Comparison of ENCODE assay signal across 8 mouse cellular contexts in the genomic region with DNA sequence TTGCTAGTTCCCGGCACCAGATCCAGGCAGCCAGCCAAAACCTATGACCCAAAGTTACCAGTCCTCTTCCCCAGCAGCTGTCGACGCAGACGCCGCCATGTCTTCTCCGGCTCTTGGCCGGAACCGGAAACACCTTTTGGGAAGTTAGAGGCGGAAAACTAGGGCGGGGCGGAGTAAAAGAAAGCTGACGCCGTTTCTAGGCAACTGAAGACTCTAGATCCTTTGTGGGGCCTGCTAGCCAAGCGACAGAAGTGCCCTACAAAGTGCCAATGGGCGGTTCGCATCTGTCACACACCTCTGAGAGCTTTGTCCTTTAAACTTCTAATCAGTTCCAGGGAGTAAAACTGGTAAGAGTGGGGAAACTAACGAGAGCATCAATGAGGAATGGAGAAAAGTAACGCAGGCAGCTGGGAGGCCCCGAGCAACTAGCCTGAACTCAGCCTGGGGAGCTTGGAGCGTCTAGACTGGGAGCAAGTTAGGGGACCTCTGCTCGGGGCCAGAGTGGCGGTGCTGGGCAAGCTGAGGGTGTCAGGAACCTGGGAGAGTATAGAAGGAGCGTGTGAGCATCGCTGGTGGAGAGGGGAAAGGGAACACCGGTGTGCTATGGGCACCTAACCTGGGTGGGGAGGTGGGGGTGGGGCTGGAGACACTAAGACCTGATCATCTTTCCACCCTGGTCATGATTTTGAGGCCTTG. TPM values are rescaled to one million over a fixed set of nuclear protein-coding genes. Genes with fewer than 3 reads are reported as not detected.
DNase-seq lines count a peak whose midpoint lies in the region; ATAC-seq and TF ChIP-seq lines count a peak whose summit lies in the region.

A gene (minus strand): TSS at position 131 of the 696 bp plus-strand sequence.
A gene (plus strand): TSS at position 179 of the 696 bp plus-strand sequence.

- DNase-seq in G1E (ENCODE audit: low spot score) = peak; percentile 94
- DNase-seq in cerebellum, adult 18-20 months = peak; percentile 83 to 90
- DNase-seq in forebrain, postnatal 0 days = peak; percentile 90
- peak; percentile 86 for DNase-seq in heart, postnatal 4 days
- DNase-seq in layer of hippocampus, adult 8-10 months (ENCODE audit: low spot score in 2 of 2) = peak; percentile 85 to 87
- peak; percentile 73 for DNase-seq in ovary, adult 18-20 months (ENCODE audit: low spot score)
- DNase-seq in thymus, postnatal 0 days (ENCODE audit: low spot score) = peak; percentile 85

- no peaks in the 10 kb centered on the region for H3K9me3 ChIP-seq in G1E (replicated peaks)
- H3K9me3 ChIP-seq in forebrain, postnatal 0 days (ENCODE audit: low read length) = no peaks in the 10 kb centered on the region
- no peaks in the 10 kb centered on the region for H3K9me3 ChIP-seq in lung, embryonic 15.5 days

- peak within 1 kb of the TSS; percentile 76 for H3K27ac ChIP-seq in forebrain, postnatal 0 days (ENCODE audit: low read depth, low read length)
- peak within 1 kb of the TSS; percentile 63 for H3K27ac ChIP-seq in lung, embryonic 15.5 days

- TF ChIP-seq CTCF in G1E (IDR thresholded peaks at IDR 0.05; ENCODE audit: low read depth, low read length) = no peak
- TF ChIP-seq CTCF in forebrain, postnatal 0 days (IDR thresholded peaks at IDR 0.05; ENCODE audit: low read depth) = no peak

- H3K27me3 ChIP-seq in G1E (ENCODE audit: insufficient read depth, low read length) = no peaks in the 10 kb centered on the region
- no peaks in the 10 kb centered on the region for H3K27me3 ChIP-seq in forebrain, postnatal 0 days (ENCODE audit: insufficient read depth, low read length)
- H3K27me3 ChIP-seq in lung, embryonic 15.5 days = no peaks in the 10 kb centered on the region

- peak within 1 kb of the TSS; percentile 85 for H3K9ac ChIP-seq in forebrain, postnatal 0 days
- peak within 1 kb of the TSS; percentile 89 for H3K9ac ChIP-seq in lung, embryonic 15.5 days

- H3K4me3 ChIP-seq in G1E (ENCODE audit: low read depth, low read length) = peak within 1 kb of the TSS; percentile 85
- peak within 1 kb of the TSS; percentile 80 for H3K4me3 ChIP-seq in forebrain, postnatal 0 days (ENCODE audit: low read depth, low read length)
- peak within 1 kb of the TSS; percentile 95 for H3K4me3 ChIP-seq in lung, embryonic 15.5 days

- 6% methylated on average over 25 of the region's 25 CpGs for WGBS in forebrain, postnatal 0 days
- 8% methylated on average over 25 of the region's 25 CpGs for WGBS in lung, embryonic 15.5 days

- peaks cover 31% of the 10 kb centered on the region for H3K36me3 ChIP-seq in G1E (replicated peaks)
- H3K36me3 ChIP-seq in forebrain, postnatal 0 days (ENCODE audit: insufficient read depth) = peaks cover 15% of the 10 kb centered on the region
- H3K36me3 ChIP-seq in lung, embryonic 15.5 days = peaks cover 21% of the 10 kb centered on the region

- H3K4me2 ChIP-seq in forebrain, postnatal 0 days (ENCODE audit: low read depth) = peak within 1 kb of the TSS; percentile 64
- peak within 1 kb of the TSS; percentile 83 for H3K4me2 ChIP-seq in lung, embryonic 15.5 days

- ATAC-seq in G1E (ENCODE audit: extremely low read depth, insufficient number of reproducible peaks, low FRiP score, poor library complexity, severe bottlenecking) = peak; percentile 93
- peak; percentile 97 for ATAC-seq in forebrain, postnatal 0 days
- peak; percentile 91 for ATAC-seq in lung, embryonic 15.5 days (ENCODE audit: borderline replicate concordance, extremely low read depth, low FRiP score, low TSS enrichment)

- peaks cover 31% of the 10 kb centered on the region for H3K4me1 ChIP-seq in G1E (ENCODE audit: insufficient read depth, low read depth, low read length)
- peaks cover 14% of the 10 kb centered on the region; the same call in 1 of the 2 replicates for H3K4me1 ChIP-seq in forebrain, postnatal 0 days (ENCODE audit: insufficient read depth)
- H3K4me1 ChIP-seq in lung, embryonic 15.5 days = peaks cover 16% of the 10 kb centered on the region

RNA-seq across cellular contexts. Expression of the first gene that starts in this region (rescaled TPM):
- total RNA-seq in G1E (2014; fragmentation: Nextera tagmentation) (35.2 and 57.4 TPM in 2 replicates), G1E (2017) (48.5 and 80.6 TPM in 2 replicates)
- polyA plus RNA-seq in G1E (2012) = 23.1 and 24.1 TPM in 2 replicates
- 62.2 and 68.3 TPM in 2 replicates for total RNA-seq in forebrain, postnatal 0 days (2014; rRNA removed)
- polyA plus RNA-seq in forebrain, postnatal 0 days (2015; fragmentation: Nextera tagmentation; extraction: Ambion mirVana) = 41.3 and 47.7 TPM in 2 replicates
- 10 to 100 TPM; 22.0 to 23.9 TPM for total RNA-seq in heart, postnatal 4 days (2021)
- 10 to 100 TPM; 62.0 to 85.5 (median 67.7) TPM for total RNA-seq in layer of hippocampus, adult 8-10 months (2022)
- polyA plus RNA-seq in lung, embryonic 15.5 days (2015; fragmentation: Nextera tagmentation; extraction: Ambion mirVana) = 32.4 and 33.7 TPM in 2 replicates
- 27.7 and 29.7 TPM in 2 replicates for polyA plus RNA-seq in thymus, postnatal 0 days (2015; fragmentation: Nextera tagmentation; extraction: Ambion mirVana)

RNA-seq across cellular contexts. Expression of the second gene that starts in this region (rescaled TPM):
- 3.9 and 5.6 TPM in 2 replicates for total RNA-seq in G1E (2014; fragmentation: Nextera tagmentation)
- total RNA-seq in G1E (2017) = 1.5 and 1.6 TPM in 2 replicates
- polyA plus RNA-seq in G1E (2012) = 0.46 and 0.88 TPM in 2 replicates
- 11.6 and 13.6 TPM in 2 replicates for total RNA-seq in forebrain, postnatal 0 days (2014; rRNA removed)
- 6.0 and 12.2 TPM in 2 replicates for polyA plus RNA-seq in forebrain, postnatal 0 days (2015; fragmentation: Nextera tagmentation; extraction: Ambion mirVana)
- total RNA-seq in heart, postnatal 4 days (2021) = 1 to 10 TPM; 1.4 to 2.0 TPM
- 1 to 10 TPM; 3.5 to 8.0 (median 5.4) TPM for total RNA-seq in layer of hippocampus, adult 8-10 months (2022)
- polyA plus RNA-seq in lung, embryonic 15.5 days (2015; fragmentation: Nextera tagmentation; extraction: Ambion mirVana) = 7.8 and 8.9 TPM in 2 replicates
- 1.3 and 2.0 TPM in 2 replicates for polyA plus RNA-seq in thymus, postnatal 0 days (2015; fragmentation: Nextera tagmentation; extraction: Ambion mirVana)

Comparison
In these comparisons a context has a peak if more than half of its experiments do, and no peak if none do; other contexts are left out.
1. Peak in every context shown above with its lines: DNase-seq, ATAC-seq, H3K4me3 ChIP-seq and H3K27ac ChIP-seq.